Mouse (Mus musculus) spleen, adult 2 months (tissue): ENCODE results near the gene Gba2. TPM values are rescaled to one million over a fixed set of nuclear protein-coding genes. Genes with fewer than 3 reads are reported as not detected.

Source experiments
- DNase-seq, 2 experiments: peaks; one replicate each; pipeline versions ENCODE4 v3.0.0 to v3.0.0-alpha.2; 2012 to 2021; ENCODE audit warnings: low spot score in 2 of 2, low read depth in 1 of 2
- H3K27ac ChIP-seq: fragments of 200-500 bp; 2 replicates; pipeline ENCODE4 v1.5.1; 2012; ENCODE audit warnings: low read length, inconsistent platforms; ENCODE audit not compliant: insufficient read depth
- H3K27me3 ChIP-seq: fragments of 200-500 bp; 2 replicates; pipeline ENCODE4 v1.6.1; 2012; ENCODE audit warnings: mild to moderate bottlenecking, moderate library complexity, low read length, inconsistent platforms; ENCODE audit not compliant: control insufficient read depth, insufficient read depth
- H3K36me3 ChIP-seq: fragments of 200-500 bp; 2 replicates; pipeline ENCODE4 v1.6.1; 2012; ENCODE audit warnings: mild to moderate bottlenecking, low read length, inconsistent platforms; ENCODE audit not compliant: control insufficient read depth, insufficient read depth
- H3K4me1 ChIP-seq: fragments of 200-500 bp; 2 replicates; pipeline ENCODE4 v1.6.1; 2011; ENCODE audit warnings: inconsistent platforms; ENCODE audit not compliant: control insufficient read depth, insufficient read depth, insufficient read length
- H3K4me3 ChIP-seq: fragments of 200-500 bp; 2 replicates; pipeline ENCODE4 v1.5.1; 2011; ENCODE audit warnings: mild to moderate bottlenecking, inconsistent platforms; ENCODE audit not compliant: insufficient read depth, insufficient read length; ENCODE audit errors: extremely low read depth
- CTCF ChIP-seq: fragments of 200-500 bp; IDR thresholded peaks from 2 replicates; pipeline ENCODE4 v1.5.1; 2011; ENCODE audit warnings: mild to moderate bottlenecking, inconsistent platforms; ENCODE audit not compliant: insufficient read depth, insufficient read length, insufficient replicate concordance; ENCODE audit errors: extremely low read depth
- POLR2A ChIP-seq: fragments of 200-500 bp; IDR thresholded peaks from 2 replicates; pipeline ENCODE4 v1.6.1; 2011; ENCODE audit warnings: low read depth, low read length, inconsistent platforms
- WGBS: fragments of 180-500 bp; shearing (Covaris S2); methylation state at CpG from one replicate; pipeline ENCODE4 v1.1.7; 2018; 5-methylcytosine and 5-hydroxymethylcytosine counted together
- polyA plus RNA-seq: library from polyadenylated mRNA; depleted of rRNA; stranded (reverse); fragments of >200 nt; gene quantifications from 2 replicates; pipeline ENCODE4 v1.2.3, GENCODE M21; 2012

Gene Gba2
- polyA plus RNA-seq, 1 experiment: 28.8 TPM

DNA sequence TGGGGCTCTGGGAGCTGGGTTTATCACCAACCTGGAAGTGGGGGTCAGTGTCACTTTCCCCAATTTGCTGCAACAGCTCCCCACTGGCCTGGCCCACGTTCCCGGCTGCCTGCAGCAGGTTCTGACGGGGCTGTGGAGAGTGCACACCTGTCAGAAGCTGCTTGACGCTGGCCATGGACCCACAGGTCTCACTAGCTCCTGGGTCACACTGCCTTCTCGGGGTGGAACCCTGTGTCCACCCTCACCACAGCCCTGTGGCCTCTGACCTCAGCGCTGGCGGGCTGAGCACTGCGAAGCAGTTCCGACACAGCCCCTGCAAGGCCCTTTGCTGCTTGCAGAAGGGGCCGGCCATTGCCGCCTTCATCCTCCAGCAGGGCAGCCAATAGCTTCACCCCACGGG lies 29.6 kb downstream of the Gba2 start:
- Histone ChIP-seq H3K4me1 (no peaks in the 10 kb centered on the region), H3K27ac (no peak overlapping the region), H3K27me3 (no peaks in the 10 kb centered on the region), H3K36me3 (peaks cover 89% of the 10 kb centered on the region), H3K4me3 (no peak overlapping the region)
- WGBS: 95% methylated on average over 12 of the region's 12 CpGs
- no peak for TF ChIP-seq CTCF
- TF ChIP-seq POLR2A: no peak
- no peak for DNase-seq

DNA sequence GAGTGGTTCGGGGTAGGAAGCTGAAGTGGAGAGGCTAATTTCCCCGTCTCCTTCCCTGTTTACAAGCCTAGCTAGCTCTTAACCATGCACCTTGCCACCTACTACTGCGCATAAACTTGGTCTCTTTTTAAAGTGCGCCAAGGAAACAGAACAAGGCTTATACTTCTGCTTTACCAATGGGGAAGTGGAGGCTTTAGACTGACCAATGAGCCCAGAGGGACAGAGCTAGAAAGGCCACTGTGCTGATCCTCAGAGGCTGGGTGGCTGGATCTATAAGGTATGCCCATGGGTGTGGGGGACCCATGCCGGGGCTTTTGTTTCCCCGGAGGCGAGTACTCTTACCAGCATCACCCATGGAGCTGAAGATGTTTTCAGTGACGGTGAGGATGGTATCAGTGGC lies 31.5 kb downstream of the Gba2 start:
- H3K4me3 ChIP-seq: no peak overlapping the region
- no peak for DNase-seq
- 88% methylated on average over 8 of the region's 8 CpGs for WGBS
- no peaks in the 10 kb centered on the region for H3K4me1 ChIP-seq
- TF ChIP-seq POLR2A (no peak), CTCF (no peak)
- peaks cover 90% of the 10 kb centered on the region for H3K36me3 ChIP-seq
- no peak overlapping the region for H3K27ac ChIP-seq
- H3K27me3 ChIP-seq: no peaks in the 10 kb centered on the region

DNA sequence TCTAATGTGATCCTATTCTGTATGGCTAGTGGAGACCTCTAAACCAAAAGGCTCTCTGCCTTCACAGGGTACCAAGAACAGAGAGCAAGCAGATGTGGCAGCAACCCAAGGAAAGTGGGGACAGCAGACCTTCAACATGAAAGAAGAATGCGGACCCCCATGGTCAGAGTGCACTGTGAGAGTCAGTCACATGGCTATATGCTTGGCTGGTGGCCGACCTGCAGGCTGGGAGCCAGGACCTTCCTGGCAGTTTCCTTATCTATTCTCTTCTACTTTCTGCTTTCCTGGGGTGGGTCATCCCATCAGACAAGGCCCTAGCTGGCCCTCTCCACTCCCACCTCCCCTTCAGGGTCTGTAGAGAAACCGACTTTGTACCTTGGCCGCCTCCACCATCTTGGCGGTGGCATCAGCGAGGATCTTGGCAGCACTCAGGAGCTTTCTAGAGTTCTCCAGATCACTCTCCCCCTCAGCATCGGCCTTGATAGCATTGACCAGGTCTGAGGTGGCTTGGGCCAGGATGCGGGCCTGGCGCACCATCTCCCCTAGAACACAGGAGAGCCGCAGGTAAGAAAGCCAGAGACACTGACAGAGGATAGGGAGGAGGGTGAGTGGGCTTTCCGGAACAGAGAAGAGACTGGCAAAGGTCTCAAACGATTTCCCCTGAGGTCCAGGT lies 32.2 kb downstream of the Gba2 start:
- no peak overlapping the region for H3K4me3 ChIP-seq
- no peak overlapping the region for H3K27ac ChIP-seq
- DNase-seq: no peak
- 92% methylated on average over 12 of the region's 12 CpGs for WGBS
- peaks cover 90% of the 10 kb centered on the region for H3K36me3 ChIP-seq
- H3K4me1 ChIP-seq: no peaks in the 10 kb centered on the region
- no peak for TF ChIP-seq CTCF
- no peak for TF ChIP-seq POLR2A
- no peaks in the 10 kb centered on the region for H3K27me3 ChIP-seq

DNA sequence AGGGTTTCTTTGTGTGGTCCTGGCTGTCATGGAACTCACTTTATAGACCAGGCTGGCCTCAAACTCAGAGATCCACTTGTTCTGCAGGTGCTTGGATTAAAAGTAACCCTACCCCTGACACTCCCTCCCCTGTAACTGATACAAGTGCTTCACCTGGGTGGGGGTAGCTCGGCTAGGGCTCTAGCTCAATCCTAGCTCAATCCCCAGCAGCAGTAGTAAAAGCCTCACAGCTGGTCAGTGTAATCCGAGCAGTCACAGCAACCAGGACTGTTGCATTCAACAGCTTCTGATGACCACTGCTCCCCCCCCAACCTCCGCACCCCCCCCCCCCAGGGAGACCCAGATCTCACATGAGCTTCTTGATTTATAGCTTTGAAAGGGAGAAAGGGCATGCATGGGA lies 36.6 kb downstream of the Gba2 start:
- TF ChIP-seq CTCF (no peak), POLR2A (no peak)
- no peaks in the 10 kb centered on the region for H3K4me1 ChIP-seq
- 95% methylated on average over 3 of the region's 3 CpGs for WGBS
- no peak for DNase-seq
- H3K27ac ChIP-seq: no peak overlapping the region
- no peak overlapping the region for H3K4me3 ChIP-seq
- H3K27me3 ChIP-seq: no peaks in the 10 kb centered on the region
- peaks cover 87% of the 10 kb centered on the region for H3K36me3 ChIP-seq

DNA sequence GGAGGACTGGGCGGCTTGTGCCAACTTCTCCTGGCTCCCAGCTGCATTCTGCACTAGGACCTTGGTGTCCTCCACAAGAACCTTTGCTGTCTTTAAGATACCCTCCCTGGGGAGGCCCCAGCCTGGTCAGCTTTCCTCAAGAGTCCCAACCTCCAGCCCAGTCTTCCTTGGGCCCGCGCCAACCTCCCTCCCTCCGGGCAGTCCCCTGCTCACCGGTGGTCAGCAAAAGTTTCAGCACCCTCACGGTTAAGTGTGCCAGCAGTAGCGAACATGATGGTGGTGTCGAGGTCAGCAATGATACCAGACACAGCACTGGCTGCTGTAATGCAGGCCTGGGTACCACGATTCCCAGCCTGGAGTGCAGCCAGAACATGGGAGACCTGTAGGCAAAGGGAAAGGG lies 42.6 kb downstream of the Gba2 start:
- Histone ChIP-seq H3K4me3 (no peak overlapping the region), H3K4me1 (no peaks in the 10 kb centered on the region), H3K27ac (no peak overlapping the region), H3K27me3 (no peaks in the 10 kb centered on the region), H3K36me3 (peaks cover 90% of the 10 kb centered on the region)
- DNase-seq: no peak
- 91% methylated on average over 9 of the region's 9 CpGs for WGBS
- TF ChIP-seq POLR2A (no peak), CTCF (no peak)

DNA sequence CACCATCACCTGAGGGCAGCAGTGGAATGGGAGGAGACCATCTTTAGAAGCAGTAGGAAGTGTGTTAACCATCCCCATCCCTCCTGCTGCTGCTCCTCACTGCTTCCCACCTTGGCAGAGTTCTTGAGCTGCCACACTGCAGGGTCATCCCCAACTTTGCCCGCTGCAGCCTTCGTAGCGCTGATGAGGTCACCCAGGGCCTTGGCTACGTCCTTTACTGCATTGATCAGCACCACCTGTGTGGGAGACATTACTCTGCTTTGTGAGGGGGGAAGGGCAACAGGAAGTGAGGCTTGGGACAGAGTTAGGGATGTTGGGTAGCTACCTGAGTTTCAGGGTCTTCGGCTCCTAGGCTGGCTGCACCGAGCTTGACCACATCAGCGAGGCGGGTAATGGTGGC lies 43.0 kb downstream of the Gba2 start:
- Histone ChIP-seq H3K36me3 (peaks cover 92% of the 10 kb centered on the region), H3K4me3 (no peak overlapping the region), H3K4me1 (no peaks in the 10 kb centered on the region), H3K27ac (no peak overlapping the region), H3K27me3 (no peaks in the 10 kb centered on the region)
- WGBS: 99% methylated on average over 8 of the region's 8 CpGs
- TF ChIP-seq POLR2A (no peak), CTCF (no peak)
- DNase-seq: no peak

DNA sequence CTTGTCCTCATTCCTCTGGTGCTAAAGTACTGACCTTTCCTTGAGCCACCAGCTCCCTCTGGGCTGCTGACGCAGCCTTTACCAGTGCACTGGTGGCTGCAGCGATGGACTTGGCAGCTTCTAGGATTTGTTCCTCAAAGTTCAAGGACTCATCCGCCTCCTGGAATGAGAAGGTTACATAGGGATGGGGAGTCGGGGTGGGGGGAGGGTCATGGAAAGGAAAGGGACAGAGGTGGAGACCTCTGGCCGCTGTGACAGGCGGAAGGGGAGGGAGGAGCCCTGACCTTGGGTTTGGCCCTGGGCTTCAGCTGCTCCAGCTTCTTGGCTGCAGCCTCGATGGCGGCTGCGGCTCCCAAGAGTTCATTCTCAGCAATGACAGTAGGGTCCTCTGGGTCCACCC lies 45.4 kb downstream of the Gba2 start:
- Histone ChIP-seq H3K36me3 (peaks cover 68% of the 10 kb centered on the region), H3K27me3 (no peaks in the 10 kb centered on the region), H3K27ac (peak overlapping the region; percentile 52), H3K4me3 (no peak overlapping the region), H3K4me1 (no peaks in the 10 kb centered on the region)
- 81% methylated on average over 9 of the region's 9 CpGs for WGBS
- no peak for DNase-seq
- TF ChIP-seq POLR2A: no peak
- TF ChIP-seq CTCF: no peak

DNA sequence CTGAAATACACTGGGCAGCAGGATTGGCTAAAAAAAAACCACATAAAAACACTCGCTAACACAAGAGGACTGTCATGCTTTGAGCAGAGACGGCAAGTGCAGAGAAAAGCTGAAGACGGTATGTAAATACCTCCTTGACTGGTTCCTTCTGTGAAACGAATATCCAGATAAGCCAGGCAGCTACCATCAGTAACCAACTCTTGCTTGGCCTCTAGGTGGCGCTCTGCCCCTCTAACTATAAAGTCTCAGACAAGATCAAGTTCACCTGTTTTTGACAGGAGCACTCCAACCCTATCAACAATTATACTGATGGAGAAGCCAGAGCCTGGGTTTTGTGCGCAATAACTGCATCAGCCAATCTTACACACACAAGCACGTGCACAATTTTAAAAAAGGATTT lies 48.1 kb downstream of the Gba2 start:
- no peak overlapping the region for H3K4me3 ChIP-seq
- DNase-seq: peak; percentile 60 to 73

More for the DNA sequence above, 48.1 kb downstream of the Gba2 start:
- H3K27ac ChIP-seq: no peak overlapping the region
- H3K4me1 ChIP-seq: no peaks in the 10 kb centered on the region
- no peaks in the 10 kb centered on the region; the same call in 1 of the 2 replicates for H3K27me3 ChIP-seq
- 21% methylated on average over 7 of the region's 7 CpGs for WGBS
- no peak for TF ChIP-seq POLR2A
- TF ChIP-seq CTCF: peak; percentile 74; the same call in 1 of the 2 replicates
- H3K36me3 ChIP-seq: peaks cover 45% of the 10 kb centered on the region
